8 mouse cellular contexts compared by ENCODE assay signal in genomic region chr10:94609309-94609777, GRCm38 (mm10).
A peak's percentile ranks its signal among the peaks of the same experiment; 100 is the strongest.
DNase-seq lines count a peak whose midpoint lies in the region; ATAC-seq and TF ChIP-seq lines count a peak whose summit lies in the region.

No protein-coding gene starts in this region.

- WGBS in forebrain, embryonic 11.5 days, result 52% methylated on average over 5 of the region's 5 CpGs
- 53% methylated on average over 5 of the region's 5 CpGs for WGBS in heart, embryonic 16.5 days
- WGBS in liver, embryonic 12.5 days (ENCODE audit: insufficient replicate concordance), result 57% methylated on average over 5 of the region's 5 CpGs
- 60% methylated on average over 5 of the region's 5 CpGs for WGBS in neural tube, embryonic 11.5 days

- peak; percentile 98 for TF ChIP-seq CTCF in E14TG2a.4 (conservative IDR thresholded peaks at IDR 0.05; ENCODE audit: low read length)

- H3K36me3 ChIP-seq in E14TG2a.4 (ENCODE audit: insufficient read depth, low read length), result no peaks in the 10 kb centered on the region
- H3K36me3 ChIP-seq in forebrain, embryonic 11.5 days (ENCODE audit: control insufficient read depth, insufficient read depth, low read length), result no peaks in the 10 kb centered on the region
- H3K36me3 ChIP-seq in heart, embryonic 16.5 days (ENCODE audit: control insufficient read depth, insufficient read depth), result no peaks in the 10 kb centered on the region
- no peaks in the 10 kb centered on the region for H3K36me3 ChIP-seq in liver, embryonic 12.5 days
- H3K36me3 ChIP-seq in neural tube, embryonic 11.5 days (ENCODE audit: control insufficient read depth, insufficient read depth, low read length), result no peaks in the 10 kb centered on the region

- H3K27me3 ChIP-seq in E14TG2a.4 (ENCODE audit: insufficient read depth, low read length), result no peaks in the 10 kb centered on the region
- no peaks in the 10 kb centered on the region for H3K27me3 ChIP-seq in forebrain, embryonic 11.5 days (ENCODE audit: control insufficient read depth, insufficient read depth, low read length)
- no peaks in the 10 kb centered on the region for H3K27me3 ChIP-seq in heart, embryonic 16.5 days (ENCODE audit: control insufficient read depth, insufficient read depth, low read length)
- H3K27me3 ChIP-seq in liver, embryonic 12.5 days (replicated peaks), result no peaks in the 10 kb centered on the region
- no peaks in the 10 kb centered on the region for H3K27me3 ChIP-seq in neural tube, embryonic 11.5 days (ENCODE audit: control insufficient read depth, insufficient read depth, low read length)

- no peaks in the 10 kb centered on the region for H3K4me1 ChIP-seq in E14TG2a.4 (replicated peaks; ENCODE audit: low read depth, low read length)
- no peaks in the 10 kb centered on the region for H3K4me1 ChIP-seq in forebrain, embryonic 11.5 days (replicated peaks; ENCODE audit: control insufficient read depth, insufficient read depth, low read length)
- no peaks in the 10 kb centered on the region for H3K4me1 ChIP-seq in heart, embryonic 16.5 days (ENCODE audit: control insufficient read depth, insufficient read depth, low read length)
- H3K4me1 ChIP-seq in liver, embryonic 12.5 days, result no peaks in the 10 kb centered on the region
- H3K4me1 ChIP-seq in neural tube, embryonic 11.5 days (ENCODE audit: control insufficient read depth, insufficient read depth, low read length), result no peaks in the 10 kb centered on the region

- H3K9ac ChIP-seq in forebrain, embryonic 11.5 days (ENCODE audit: low read length), result no peak overlapping the region
- H3K9ac ChIP-seq in heart, embryonic 16.5 days (ENCODE audit: low read length), result no peak overlapping the region
- H3K9ac ChIP-seq in liver, embryonic 12.5 days, result no peak overlapping the region
- no peak overlapping the region for H3K9ac ChIP-seq in neural tube, embryonic 11.5 days (ENCODE audit: low read length)

- H3K27ac ChIP-seq in forebrain, embryonic 11.5 days (ENCODE audit: low read depth, low read length), result no peak overlapping the region
- no peak overlapping the region for H3K27ac ChIP-seq in heart, embryonic 16.5 days (ENCODE audit: low read length)
- no peak overlapping the region for H3K27ac ChIP-seq in liver, embryonic 12.5 days
- H3K27ac ChIP-seq in neural tube, embryonic 11.5 days (ENCODE audit: low read depth, low read length), result no peak overlapping the region

- peak; percentile 52 for DNase-seq in c-Kit-positive CD71-negative TER-119-negative erythroid progenitor cells, embryonic 14.5 days (ENCODE audit: low read depth)
- peak; percentile 74 for DNase-seq in forebrain, embryonic 11.5 days (ENCODE audit: low spot score)
- DNase-seq in kidney, postnatal 14 days, result peak; percentile 85
- peak; percentile 70 for DNase-seq in neural tube, embryonic 11.5 days (ENCODE audit: low spot score)
- DNase-seq in testis, postnatal 10 days (ENCODE audit: low spot score), result peak; percentile 78

- peak; percentile 86 for ATAC-seq in forebrain, embryonic 11.5 days (replicated peaks; ENCODE audit: low FRiP score)
- ATAC-seq in heart, embryonic 16.5 days (replicated peaks; ENCODE audit: extremely low read depth, insufficient read depth, low FRiP score), result peak; percentile 58
- peak; percentile 32; the same call in 1 of the 2 replicates for ATAC-seq in liver, embryonic 12.5 days
- ATAC-seq in neural tube, embryonic 11.5 days (ENCODE audit: insufficient read depth, low FRiP score, low TSS enrichment), result peak; percentile 48; the same call in 1 of the 2 replicates

- H3K4me2 ChIP-seq in forebrain, embryonic 11.5 days (ENCODE audit: low read depth, low read length, severe bottlenecking), result no peak overlapping the region
- H3K4me2 ChIP-seq in heart, embryonic 16.5 days (ENCODE audit: low read depth, low read length), result no peak overlapping the region
- H3K4me2 ChIP-seq in liver, embryonic 12.5 days, result no peak overlapping the region
- H3K4me2 ChIP-seq in neural tube, embryonic 11.5 days (ENCODE audit: low read depth), result no peak overlapping the region

- no peak overlapping the region for H3K4me3 ChIP-seq in E14TG2a.4 (replicated peaks; ENCODE audit: low read length)
- H3K4me3 ChIP-seq in forebrain, embryonic 11.5 days (ENCODE audit: low read depth, low read length), result no peak overlapping the region
- no peak overlapping the region for H3K4me3 ChIP-seq in heart, embryonic 16.5 days (ENCODE audit: low read length)
- no peak overlapping the region for H3K4me3 ChIP-seq in liver, embryonic 12.5 days
- H3K4me3 ChIP-seq in neural tube, embryonic 11.5 days (ENCODE audit: low read depth, low read length), result no peak overlapping the region

- no peaks in the 10 kb centered on the region; the same call in 1 of the 2 replicates for H3K9me3 ChIP-seq in E14TG2a.4 (ENCODE audit: low read length)
- H3K9me3 ChIP-seq in forebrain, embryonic 11.5 days (ENCODE audit: control insufficient read depth, low read length), result no peaks in the 10 kb centered on the region
- H3K9me3 ChIP-seq in heart, embryonic 16.5 days (replicated peaks; ENCODE audit: control insufficient read depth, low read length), result no peaks in the 10 kb centered on the region
- no peaks in the 10 kb centered on the region for H3K9me3 ChIP-seq in liver, embryonic 12.5 days (replicated peaks)
- H3K9me3 ChIP-seq in neural tube, embryonic 11.5 days (ENCODE audit: control insufficient read depth, low read length), result no peaks in the 10 kb centered on the region

Comparison
In these comparisons a context has a peak if more than half of its experiments do, and no peak if none do; other contexts are left out.
1. ATAC-seq: peak in every context shown above with its lines; median percentile 86 in forebrain, embryonic 11.5 days; 58 in heart, embryonic 16.5 days; 48 in neural tube, embryonic 11.5 days; 32 in liver, embryonic 12.5 days.